Mouse (Mus musculus) yolk sac, embryonic 10.5 days (tissue): ENCODE measurements around the gene Stard10.
A peak's percentile ranks its signal among the peaks of the same experiment; 100 is the strongest.

ENCODE experiments used
- DNase-seq: peaks from one replicate; pipeline ENCODE4 v3.0.0-alpha.2; 2017; ENCODE audit warnings: low spot score

Stard10 gene

GRCm38 (mm10) chr7:101302691-101303090 lies 14.2 kb upstream of the Stard10 start:
- no peak for DNase-seq

GRCm38 (mm10) chr7:101306841-101307240 lies 10.0 kb upstream of the Stard10 start:
- DNase-seq = no peak

GRCm38 (mm10) chr7:101309985-101310326 lies 6.9 kb upstream of the Stard10 start:
- no peak for DNase-seq

GRCm38 (mm10) chr7:101310327-101311028 lies 6.4 kb upstream of the Stard10 start:
- DNase-seq = peak; percentile 97

- no peak for DNase-seq
These were observed 5.8 kb upstream of the Stard10 start for GRCm38 (mm10) chr7:101311061-101311460.

- no peak for DNase-seq
These were observed 3.9 kb upstream of the Stard10 start for GRCm38 (mm10) chr7:101313033-101313432.

- DNase-seq = no peak
These were observed 2.5 kb upstream of the Stard10 start for GRCm38 (mm10) chr7:101314396-101314795.

- DNase-seq = no peak
These were observed 1.2 kb upstream of the Stard10 start for GRCm38 (mm10) chr7:101315699-101316098.

- DNase-seq = no peak
These were observed 290 bp upstream of the Stard10 start for GRCm38 (mm10) chr7:101316591-101317001.

GRCm38 (mm10) chr7:101318848-101319247 lies 2.0 kb downstream of the Stard10 start:
- DNase-seq = no peak

- no peak for DNase-seq
These were observed 2.9 kb downstream of the Stard10 start for GRCm38 (mm10) chr7:101319796-101320195.

- DNase-seq = peak; percentile 89
These were observed 3.7 kb downstream of the Stard10 start for GRCm38 (mm10) chr7:101320399-101321217.

- peak; percentile 50 for DNase-seq
These were observed 4.4 kb downstream of the Stard10 start for GRCm38 (mm10) chr7:101321218-101321827.

- DNase-seq = peak; percentile 74
These were observed 6.3 kb downstream of the Stard10 start for GRCm38 (mm10) chr7:101323141-101323594.

- no peak for DNase-seq
These were observed 7.5 kb downstream of the Stard10 start for GRCm38 (mm10) chr7:101324142-101324962.

- DNase-seq = no peak
These were observed 9.1 kb downstream of the Stard10 start for GRCm38 (mm10) chr7:101326006-101326405.

GRCm38 (mm10) chr7:101327263-101327662 lies 10.4 kb downstream of the Stard10 start:
- no peak for DNase-seq

GRCm38 (mm10) chr7:101327786-101328185 lies 10.9 kb downstream of the Stard10 start:
- no peak for DNase-seq

GRCm38 (mm10) chr7:101328621-101329158 lies 11.8 kb downstream of the Stard10 start:
- no peak for DNase-seq

- no peak for DNase-seq
These were observed 12.7 kb downstream of the Stard10 start for GRCm38 (mm10) chr7:101329606-101330005.

- no peak for DNase-seq
These were observed 13.4 kb downstream of the Stard10 start for GRCm38 (mm10) chr7:101330074-101330840.
